Mouse (Mus musculus) kidney, postnatal 25 days (tissue): ENCODE measurements at regions not wholly inside any gene's neighbourhood (a gene's known extent, or its start where the extent isn't known, plus 50 kb on each side); places are given as distances from the start of the nearest gene placed in this dataset.

ENCODE experiments used
- DNase-seq, 2 experiments: peaks; one replicate each; pipeline ENCODE4 v3.0.0; 2021; ENCODE audit warnings: mixed read lengths in 2 of 2

- DNase-seq: peak in 1 of 2 experiments; percentile 55
Observed at GRCm38 (mm10) chr16:51315608-51316007, 715.4 kb upstream of the Cblb start.

- no peak for DNase-seq
Observed at GRCm38 (mm10) chr16:51332262-51332661, 698.8 kb upstream of the Cblb start.

- no peak for DNase-seq
Observed at GRCm38 (mm10) chr16:51334972-51335371, 696.1 kb upstream of the Cblb start.

GRCm38 (mm10) chr16:51347120-51347519, 683.9 kb upstream of the Cblb start:
- no peak for DNase-seq

- DNase-seq: no peak
Observed at GRCm38 (mm10) chr16:51352151-51352550, 678.9 kb upstream of the Cblb start.

- DNase-seq: no peak
Observed at GRCm38 (mm10) chr16:51353791-51354190, 677.2 kb upstream of the Cblb start.

GRCm38 (mm10) chr16:51370070-51370469, 661.0 kb upstream of the Cblb start:
- no peak for DNase-seq

GRCm38 (mm10) chr16:51386456-51386855, 644.6 kb upstream of the Cblb start:
- DNase-seq: no peak

- DNase-seq: no peak
Observed at GRCm38 (mm10) chr16:51387498-51387897, 643.5 kb upstream of the Cblb start.

GRCm38 (mm10) chr16:51393871-51394270, 637.2 kb upstream of the Cblb start:
- no peak for DNase-seq
